Mouse (Mus musculus): Measurements from ENCODE around the gene Rhbdf2. TPM values are rescaled to one million over a fixed set of nuclear protein-coding genes. Genes with fewer than 3 reads are reported as not detected.
A peak's percentile ranks its signal among the peaks of the same experiment; 100 is the strongest.

The Rhbdf2 gene
- polyA plus RNA-seq, 1 experiment: 5.3 TPM

- TF ChIP-seq GATA1 (IDR thresholded peaks at IDR 0.05; ENCODE audit: low read length): no peak
Measured at GRCm38 (mm10) chr11:116630171-116630965, 3.5 kb upstream of the Rhbdf2 start.

GRCm38 (mm10) chr11:116629472-116629871 is 2.7 kb upstream of the Rhbdf2 start:
- TF ChIP-seq GATA1 (IDR thresholded peaks at IDR 0.05; ENCODE audit: low read length): no peak

GRCm38 (mm10) chr11:116628712-116629111 is 1.9 kb upstream of the Rhbdf2 start:
- no peak for TF ChIP-seq GATA1 (IDR thresholded peaks at IDR 0.05; ENCODE audit: low read length)

GRCm38 (mm10) chr11:116627072-116628020 is 527 bp upstream of the Rhbdf2 start:
- no peak for TF ChIP-seq GATA1 (IDR thresholded peaks at IDR 0.05; ENCODE audit: low read length)

- TF ChIP-seq GATA1 (IDR thresholded peaks at IDR 0.05; ENCODE audit: low read length): no peak
Measured at GRCm38 (mm10) chr11:116625081-116626000, 1.5 kb downstream of the Rhbdf2 start.

GRCm38 (mm10) chr11:116624131-116624832 is 2.5 kb downstream of the Rhbdf2 start:
- TF ChIP-seq GATA1 (IDR thresholded peaks at IDR 0.05; ENCODE audit: low read length): no peak

- TF ChIP-seq GATA1 (IDR thresholded peaks at IDR 0.05; ENCODE audit: low read length): no peak
Measured at GRCm38 (mm10) chr11:116623281-116624124, 3.3 kb downstream of the Rhbdf2 start.

GRCm38 (mm10) chr11:116621258-116621704 is 5.5 kb downstream of the Rhbdf2 start:
- no peak for TF ChIP-seq GATA1 (IDR thresholded peaks at IDR 0.05; ENCODE audit: low read length)

GRCm38 (mm10) chr11:116620559-116621253 is 6.1 kb downstream of the Rhbdf2 start:
- TF ChIP-seq GATA1 (IDR thresholded peaks at IDR 0.05; ENCODE audit: low read length): no peak

- TF ChIP-seq GATA1 (IDR thresholded peaks at IDR 0.05; ENCODE audit: low read length): peak; percentile 54
Measured at GRCm38 (mm10) chr11:116620073-116620472, 6.7 kb downstream of the Rhbdf2 start.

- TF ChIP-seq GATA1 (IDR thresholded peaks at IDR 0.05; ENCODE audit: low read length): no peak
Measured at GRCm38 (mm10) chr11:116619561-116619960, 7.3 kb downstream of the Rhbdf2 start.

- no peak for TF ChIP-seq GATA1 (IDR thresholded peaks at IDR 0.05; ENCODE audit: low read length)
Measured at GRCm38 (mm10) chr11:116619156-116619555, 7.7 kb downstream of the Rhbdf2 start.

- no peak for TF ChIP-seq GATA1 (IDR thresholded peaks at IDR 0.05; ENCODE audit: low read length)
Measured at GRCm38 (mm10) chr11:116618666-116619065, 8.2 kb downstream of the Rhbdf2 start.
